ENCODE assay signal across 18 mouse cellular contexts in the genomic region with DNA sequence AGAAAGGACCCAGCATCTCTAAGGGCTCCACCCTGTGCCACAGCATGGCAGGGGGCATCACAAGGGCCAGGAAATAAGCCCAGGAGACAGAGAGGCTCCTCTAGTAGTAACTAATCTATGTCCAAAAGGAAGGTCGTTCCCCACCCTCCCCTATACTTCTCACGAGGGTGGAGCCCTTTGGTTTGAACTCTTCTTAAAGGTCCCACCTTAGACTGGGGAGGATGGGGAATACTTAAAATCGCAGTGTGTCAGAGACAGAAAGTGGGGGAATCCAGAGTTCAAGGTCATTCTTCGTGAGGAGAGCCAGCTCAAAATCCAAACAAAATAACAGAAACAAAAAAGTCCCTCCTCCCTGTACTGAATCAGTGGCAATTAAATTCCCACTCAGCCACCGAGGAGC.
"Had no signal": no experiment of that assay in that cellular context is flagged by ENCODE, and none has a peak within 500 bp of the region (broad histone marks: within the 10 kb centered on the region; RNA-seq: fewer than 3 reads in every experiment).

No protein-coding gene starts in this region.

- ATAC-seq: midbrain, embryonic 16.5 days had no signal

- H3K4me3 ChIP-seq: midbrain, embryonic 10.5 days; midbrain, embryonic 12.5 days; myocyte; neural tube, embryonic 13.5 days; neural tube, embryonic 15.5 days had no signal

- H3K4me2 ChIP-seq: lung, embryonic 14.5 days; midbrain, embryonic 12.5 days; neural tube, embryonic 13.5 days; neural tube, embryonic 15.5 days had no signal

- H3K9me3 ChIP-seq: midbrain, embryonic 10.5 days; midbrain, embryonic 12.5 days; neural tube, embryonic 13.5 days; neural tube, embryonic 15.5 days had no signal

- H3K36me3 ChIP-seq: midbrain, embryonic 10.5 days; midbrain, embryonic 12.5 days; neural tube, embryonic 13.5 days; neural tube, embryonic 15.5 days had no signal

- DNase-seq: lung, embryonic 14.5 days; lung, postnatal 10 days; lung, postnatal 4 days; midbrain, embryonic 14.5 days; retina, postnatal 1 day; right cerebral cortex, adult 18-20 months; right cerebral cortex, postnatal 25 days; right cerebral cortex, postnatal 4 days; spleen, adult 18-20 months; thymus, adult 18-20 months; thymus, postnatal 14 days; thymus, postnatal 36 days had no signal

- H3K9ac ChIP-seq: lung, embryonic 14.5 days; midbrain, embryonic 12.5 days; neural tube, embryonic 13.5 days; neural tube, embryonic 15.5 days had no signal

- H3K27ac ChIP-seq: midbrain, embryonic 10.5 days; midbrain, embryonic 12.5 days; neural tube, embryonic 13.5 days; neural tube, embryonic 15.5 days had no signal
